Mouse (Mus musculus) cerebellum, adult 8-10 months (tissue): Measurements from ENCODE around the gene Gng8.

Experiments
- DNase-seq: peaks from one replicate; pipeline ENCODE4 v3.0.0; 2022

Gene Gng8

GRCm38 (mm10) chr7:16877717-16878116, 13.9 kb upstream of the Gng8 start:
- no peak for DNase-seq

GRCm38 (mm10) chr7:16879796-16880547, 11.6 kb upstream of the Gng8 start:
- DNase-seq, result no peak

- DNase-seq, result no peak
Measured at GRCm38 (mm10) chr7:16880615-16881014, 11.0 kb upstream of the Gng8 start.

- DNase-seq, result no peak
Measured at GRCm38 (mm10) chr7:16883162-16883561, 8.4 kb upstream of the Gng8 start.

- DNase-seq, result no peak
Measured at GRCm38 (mm10) chr7:16884334-16884733, 7.3 kb upstream of the Gng8 start.

- no peak for DNase-seq
Measured at GRCm38 (mm10) chr7:16885271-16885776, 6.3 kb upstream of the Gng8 start.

GRCm38 (mm10) chr7:16885905-16886304, 5.7 kb upstream of the Gng8 start:
- no peak for DNase-seq

GRCm38 (mm10) chr7:16890536-16890935, 1.1 kb upstream of the Gng8 start:
- DNase-seq, result no peak

GRCm38 (mm10) chr7:16890944-16891343, 642 bp upstream of the Gng8 start:
- no peak for DNase-seq

- DNase-seq, result no peak
Measured at GRCm38 (mm10) chr7:16892352-16892730, 755 bp downstream of the Gng8 start.

GRCm38 (mm10) chr7:16893612-16894011, 2.0 kb downstream of the Gng8 start:
- DNase-seq, result no peak

GRCm38 (mm10) chr7:16894279-16894678, 2.7 kb downstream of the Gng8 start:
- DNase-seq, result no peak

GRCm38 (mm10) chr7:16895000-16895399, 3.4 kb downstream of the Gng8 start:
- peak; percentile 88 for DNase-seq

GRCm38 (mm10) chr7:16895511-16895910, 3.9 kb downstream of the Gng8 start:
- DNase-seq, result no peak

GRCm38 (mm10) chr7:16900526-16900925, 8.9 kb downstream of the Gng8 start:
- DNase-seq, result no peak

GRCm38 (mm10) chr7:16903439-16903955, 11.9 kb downstream of the Gng8 start:
- DNase-seq, result no peak

GRCm38 (mm10) chr7:16904120-16904675, 12.6 kb downstream of the Gng8 start:
- DNase-seq, result no peak

GRCm38 (mm10) chr7:16905491-16906021, 14.0 kb downstream of the Gng8 start:
- no peak for DNase-seq

- DNase-seq, result no peak
Measured at GRCm38 (mm10) chr7:16906281-16906680, 14.7 kb downstream of the Gng8 start, which contains the start of gene Ptgir. TSS of gene Ptgir (plus strand) at chr7:16906490.

GRCm38 (mm10) chr7:16906889-16907559, 15.4 kb downstream of the Gng8 start:
- no peak for DNase-seq

GRCm38 (mm10) chr7:16907842-16908241, 16.3 kb downstream of the Gng8 start:
- DNase-seq, result no peak

GRCm38 (mm10) chr7:16908367-16908766, 16.8 kb downstream of the Gng8 start:
- DNase-seq, result no peak

GRCm38 (mm10) chr7:16908859-16909258, 17.3 kb downstream of the Gng8 start:
- DNase-seq, result no peak
